Mouse (Mus musculus) limb, embryonic 11.5 days (tissue): ENCODE measurements around the gene Galnt18. TPM values are rescaled to one million over a fixed set of nuclear protein-coding genes. Genes with fewer than 3 reads are reported as not detected.

Experiments
- ATAC-seq: fragments of 200-750 bp; cut with Nextera tagmentation; 2 replicates; pipeline ENCODE4 v1.8.0; 2017; ENCODE audit warnings: low read depth; ENCODE audit not compliant: insufficient number of reproducible peaks, low FRiP score, low TSS enrichment
- DNase-seq: peaks from one replicate; pipeline ENCODE4 v3.0.0-alpha.2; 2015; ENCODE audit warnings: low spot score
- H3K27ac ChIP-seq: fragments of 300-500 bp; sonication (generic); replicated peaks from 2 replicates; pipeline ENCODE4 v1.5.1; 2014; ENCODE audit warnings: low read depth, mild to moderate bottlenecking, low read length
- H3K27me3 ChIP-seq: fragments of 300-500 bp; sonication (generic); 2 replicates; pipeline ENCODE4 v1.6.1; 2014; ENCODE audit warnings: mild to moderate bottlenecking, low read length, mixed read lengths; ENCODE audit not compliant: control insufficient read depth, insufficient read depth
- H3K36me3 ChIP-seq: fragments of 300-500 bp; sonication (generic); 2 replicates; pipeline ENCODE4 v1.6.1; 2014; ENCODE audit warnings: mild to moderate bottlenecking, low read length, moderate library complexity, mixed read lengths; ENCODE audit not compliant: control insufficient read depth, insufficient read depth
- H3K4me1 ChIP-seq: fragments of 300-500 bp; sonication (generic); 2 replicates; pipeline ENCODE4 v1.6.1; 2014; ENCODE audit warnings: low read length, mixed read lengths; ENCODE audit not compliant: control insufficient read depth, insufficient read depth
- H3K4me2 ChIP-seq: fragments of 300-500 bp; sonication (generic); 2 replicates; pipeline ENCODE4 v1.6.1; 2014; ENCODE audit warnings: low read depth, mild to moderate bottlenecking, moderate library complexity; ENCODE audit not compliant: severe bottlenecking
- H3K4me3 ChIP-seq: fragments of 300-500 bp; sonication (generic); 2 replicates; pipeline ENCODE4 v1.5.1; 2014; ENCODE audit warnings: low read depth, low read length
- H3K9ac ChIP-seq: fragments of 300-500 bp; sonication (generic); 2 replicates; pipeline ENCODE4 v1.6.1; 2014; ENCODE audit warnings: mild to moderate bottlenecking, low read length
- H3K9me3 ChIP-seq: fragments of 300-500 bp; sonication (generic); 2 replicates; pipeline ENCODE4 v1.6.1; 2016; ENCODE audit warnings: low read length; ENCODE audit not compliant: control insufficient read depth
- WGBS: fragments of 180-500 bp; shearing (Covaris S2); extraction: QIAGEN DNeasy Blood & Tissue Kit; methylation state at CpG from one replicate; pipeline ENCODE4 v1.1.7; 2014; 5-methylcytosine and 5-hydroxymethylcytosine counted together
- polyA plus RNA-seq: library from polyadenylated mRNA; unstranded; fragments of >200 nt; fragmentation: Nextera tagmentation; extraction: Ambion mirVana; gene quantifications from 2 replicates; pipeline ENCODE4 v1.2.1, GENCODE M21; 2014

The Galnt18 gene
- polyA plus RNA-seq, 1 experiment from 2014 or later = 7.0 TPM

DNA sequence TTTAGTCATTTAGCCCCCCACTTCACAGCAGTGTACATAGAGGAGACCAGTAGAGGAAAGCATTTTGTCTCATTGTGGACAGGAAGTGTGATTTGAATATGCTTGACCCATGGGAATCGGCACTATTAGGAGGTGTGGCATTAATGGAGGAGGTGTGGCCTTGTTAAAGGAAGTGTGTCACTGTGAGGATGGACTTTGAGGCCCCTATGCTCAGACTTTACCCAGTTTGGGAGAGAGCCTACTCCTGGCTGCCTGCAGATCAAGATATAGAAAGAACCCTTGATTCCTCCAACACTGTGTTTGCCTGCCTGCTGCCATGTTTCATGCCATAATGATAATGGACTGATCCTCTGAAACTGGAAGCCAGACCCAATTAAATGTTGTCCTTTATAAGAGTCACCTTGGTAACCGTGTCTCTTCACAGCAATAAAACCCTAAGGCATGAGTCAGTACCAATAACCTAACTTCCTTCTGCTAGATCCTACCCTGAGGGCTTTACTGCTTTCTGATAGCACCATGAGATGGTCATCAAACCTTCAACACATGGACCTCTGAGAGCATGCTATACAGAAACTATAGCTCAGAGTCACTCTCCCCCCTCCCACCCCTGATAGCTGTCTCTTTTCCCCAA lies 175.1 kb downstream of the Galnt18 start:
- ATAC-seq (no peak), DNase-seq (no peak)
- Histone ChIP-seq H3K4me2 (no peak overlapping the region), H3K36me3 (no peaks in the 10 kb centered on the region), H3K27me3 (no peaks in the 10 kb centered on the region), H3K4me1 (peaks cover 5% of the 10 kb centered on the region; the same call in 1 of the 2 replicates), H3K4me3 (no peak overlapping the region), H3K27ac (no peak overlapping the region), H3K9ac (no peak overlapping the region), H3K9me3 (no peaks in the 10 kb centered on the region)
- 69% methylated on average over 2 of the region's 2 CpGs for WGBS

DNA sequence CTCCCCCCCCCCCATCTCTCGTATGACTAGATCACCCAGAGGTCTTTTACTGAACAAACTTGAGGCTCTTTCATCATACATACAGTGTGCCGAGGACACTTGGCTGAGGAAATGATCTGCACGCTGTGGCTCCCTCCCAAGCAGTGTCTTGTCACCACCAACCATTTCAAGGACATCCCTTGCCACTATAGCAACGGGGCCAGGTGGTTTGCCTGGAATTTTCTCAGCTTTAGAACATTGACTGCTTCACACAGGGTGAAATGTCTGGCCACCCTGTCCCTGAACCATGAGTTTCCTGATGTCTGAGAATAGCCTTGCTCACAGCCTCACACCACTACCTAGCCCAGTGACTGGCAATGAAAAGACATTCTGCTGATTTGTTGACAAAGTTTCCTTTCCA lies 176.6 kb downstream of the Galnt18 start:
- DNase-seq = no peak
- H3K27me3 ChIP-seq = no peaks in the 10 kb centered on the region

DNA sequence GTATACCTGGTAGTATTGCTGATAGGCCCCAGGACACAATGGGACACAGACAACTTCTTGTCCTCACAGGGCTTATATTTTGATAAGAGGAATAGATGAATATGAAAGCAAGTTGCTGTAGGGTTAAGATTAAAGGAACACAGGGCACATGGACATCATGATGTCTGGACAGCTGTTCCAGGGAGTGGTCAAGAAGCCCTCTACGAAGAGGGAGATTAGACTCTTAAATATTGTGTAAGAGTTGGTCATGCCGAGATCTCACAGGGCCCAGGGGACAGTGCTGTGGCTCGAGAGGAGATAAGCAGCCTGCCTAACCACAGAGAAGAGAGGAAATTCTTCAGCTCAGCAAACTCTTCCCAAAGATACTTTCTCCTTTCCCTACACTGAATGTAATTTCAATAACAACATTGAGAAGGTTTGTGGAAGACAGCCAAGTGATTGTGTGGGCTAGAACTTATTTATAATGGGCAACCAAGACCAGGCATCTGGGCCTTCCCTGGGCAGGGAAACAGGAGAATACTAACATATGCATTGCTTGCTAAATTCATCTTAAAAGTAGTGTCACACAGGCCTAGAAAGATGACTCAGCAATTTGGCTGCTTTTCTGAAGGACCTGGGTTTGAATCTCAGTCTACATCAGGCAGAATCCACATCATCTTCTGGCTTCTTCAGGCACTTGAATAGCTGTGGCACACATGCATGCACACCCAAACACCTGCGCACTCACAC lies 178.3 kb downstream of the Galnt18 start:
- Histone ChIP-seq H3K4me1 (peaks cover 5% of the 10 kb centered on the region; the same call in 1 of the 2 replicates), H3K4me3 (no peak overlapping the region), H3K27me3 (no peaks in the 10 kb centered on the region), H3K4me2 (no peak overlapping the region), H3K36me3 (no peaks in the 10 kb centered on the region), H3K27ac (no peak overlapping the region), H3K9ac (no peak overlapping the region), H3K9me3 (no peaks in the 10 kb centered on the region)
- ATAC-seq = no peak
- 85% methylated on average over 4 of the region's 4 CpGs for WGBS
- no peak for DNase-seq

More for the DNA sequence above, 176.6 kb downstream of the Galnt18 start:
- no peak overlapping the region for H3K4me2 ChIP-seq
- no peaks in the 10 kb centered on the region for H3K9me3 ChIP-seq
- H3K27ac ChIP-seq = no peak overlapping the region
- no peak overlapping the region for H3K9ac ChIP-seq
- H3K36me3 ChIP-seq = no peaks in the 10 kb centered on the region
- ATAC-seq = no peak
- H3K4me3 ChIP-seq = no peak overlapping the region
- 78% methylated on average over 4 of the region's 4 CpGs for WGBS
- peaks cover 5% of the 10 kb centered on the region; the same call in 1 of the 2 replicates for H3K4me1 ChIP-seq

GRCm38 (mm10) chr7:111600756-111601155 lies 179.0 kb downstream of the Galnt18 start:
- no peak for ATAC-seq

DNA sequence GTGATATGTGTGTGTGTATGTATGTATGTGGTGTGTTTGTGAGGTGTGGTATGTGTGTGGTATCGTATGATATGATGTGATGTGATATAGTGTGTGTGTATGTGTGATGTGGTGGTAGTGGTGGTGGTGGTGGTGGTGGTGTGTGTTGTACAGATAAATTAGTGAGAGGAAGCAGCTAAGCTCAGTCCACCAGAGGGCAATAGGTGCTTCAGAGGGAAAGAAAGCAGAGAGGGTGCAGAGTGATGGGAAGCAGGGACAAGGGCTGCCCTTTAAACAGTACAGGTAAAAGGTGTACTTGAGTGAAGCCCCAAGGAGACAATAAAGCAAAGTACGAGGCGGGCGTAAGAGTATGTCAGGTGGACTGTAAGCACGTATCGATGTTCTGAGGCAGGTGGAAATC lies 186.1 kb downstream of the Galnt18 start:
- WGBS = 86% methylated on average over 6 of the region's 6 CpGs
- Histone ChIP-seq H3K4me2 (no peak overlapping the region), H3K9ac (no peak overlapping the region), H3K4me1 (no peaks in the 10 kb centered on the region), H3K27ac (no peak overlapping the region), H3K27me3 (no peaks in the 10 kb centered on the region), H3K9me3 (no peaks in the 10 kb centered on the region), H3K36me3 (no peaks in the 10 kb centered on the region), H3K4me3 (no peak overlapping the region)
- DNase-seq = no peak
- no peak for ATAC-seq

More at GRCm38 (mm10) chr7:111600756-111601155, 179.0 kb downstream of the Galnt18 start:
- no peaks in the 10 kb centered on the region for H3K27me3 ChIP-seq
- no peak overlapping the region for H3K4me3 ChIP-seq
- H3K9ac ChIP-seq = no peak overlapping the region
- peaks cover 5% of the 10 kb centered on the region; the same call in 1 of the 2 replicates for H3K4me1 ChIP-seq
- no peaks in the 10 kb centered on the region for H3K36me3 ChIP-seq
- H3K9me3 ChIP-seq = no peaks in the 10 kb centered on the region
- no peak overlapping the region for H3K4me2 ChIP-seq
- 47% methylated on average over 6 of the region's 6 CpGs for WGBS
- DNase-seq = peak; percentile 23
- H3K27ac ChIP-seq = no peak overlapping the region

DNA sequence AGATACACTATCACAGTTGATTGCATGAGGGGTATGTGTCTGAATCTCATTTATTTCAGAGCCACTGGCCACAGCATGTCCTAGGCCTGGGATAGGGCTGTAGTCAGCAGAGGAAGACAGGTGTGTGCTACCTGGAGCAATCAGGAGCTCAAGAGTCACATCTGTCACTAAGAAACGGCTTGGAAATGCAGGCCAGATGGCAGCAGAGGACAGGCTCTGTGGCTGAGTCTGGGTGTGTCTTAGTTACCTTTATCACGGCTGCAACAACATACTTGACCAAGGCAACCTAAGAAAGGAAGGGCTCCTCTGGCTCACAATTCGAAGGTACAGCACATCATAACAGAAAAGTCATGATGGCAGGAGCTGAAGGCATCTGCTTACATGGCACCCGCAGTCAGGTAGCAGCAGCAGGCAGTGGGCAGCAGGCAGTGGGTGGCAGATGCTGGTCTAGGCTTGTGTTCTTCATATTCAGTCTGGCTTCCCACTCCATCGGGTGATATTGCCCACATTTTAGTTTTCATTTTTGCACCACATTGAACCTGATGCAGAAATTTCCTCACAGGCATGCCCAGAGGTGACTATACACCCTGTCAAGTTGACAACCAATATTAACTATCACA lies 190.2 kb downstream of the Galnt18 start:
- DNase-seq = no peak
- ATAC-seq = no peak
- H3K4me3 ChIP-seq = no peak overlapping the region
- no peak overlapping the region for H3K4me2 ChIP-seq
- no peak overlapping the region for H3K27ac ChIP-seq
- H3K9ac ChIP-seq = no peak overlapping the region
- no peaks in the 10 kb centered on the region for H3K27me3 ChIP-seq
- WGBS = 75% methylated on average over 5 of the region's 5 CpGs
- no peaks in the 10 kb centered on the region for H3K36me3 ChIP-seq
- 0 out of 2 replicates have a peak, but pooled peaks cover 2% of the 10 kb centered on the region for H3K4me1 ChIP-seq
- no peaks in the 10 kb centered on the region for H3K9me3 ChIP-seq

- DNase-seq = no peak
- Histone ChIP-seq H3K4me1 (0 out of 2 replicates have a peak, but pooled peaks cover 2% of the 10 kb centered on the region), H3K4me3 (no peak overlapping the region), H3K27ac (no peak overlapping the region), H3K9me3 (no peaks in the 10 kb centered on the region), H3K9ac (no peak overlapping the region), H3K27me3 (no peaks in the 10 kb centered on the region), H3K4me2 (no peak overlapping the region), H3K36me3 (no peaks in the 10 kb centered on the region)
- WGBS = 63% methylated on average over 4 of the region's 4 CpGs
- no peak for ATAC-seq
Observed at GRCm38 (mm10) chr7:111588291-111588781, 191.4 kb downstream of the Galnt18 start.

- ATAC-seq = no peak
- WGBS = 68% methylated on average over 6 of the region's 6 CpGs
- no peaks in the 10 kb centered on the region for H3K9me3 ChIP-seq
- no peak overlapping the region for H3K27ac ChIP-seq
- no peaks in the 10 kb centered on the region for H3K27me3 ChIP-seq
- H3K4me3 ChIP-seq = no peak overlapping the region
- no peaks in the 10 kb centered on the region for H3K36me3 ChIP-seq
- no peak overlapping the region for H3K9ac ChIP-seq
- H3K4me2 ChIP-seq = no peak overlapping the region
- no peaks in the 10 kb centered on the region for H3K4me1 ChIP-seq
- DNase-seq = no peak
Observed at GRCm38 (mm10) chr7:111580547-111580946, 199.2 kb downstream of the Galnt18 start.
